Mouse (Mus musculus): ENCODE data around the gene Scimp.
"Not testable (repeated sequence)": the region's sequence is repeated elsewhere in the genome, so short reads cannot be mapped to it uniquely, and the experiment has no call there.

Scimp gene

GRCm38 (mm10) chr11:70770804-70771203, 41.6 kb downstream of the Scimp start:
- no peak for DNase-seq (ENCODE audit: low spot score in 2 of 2)

- DNase-seq (ENCODE audit: low spot score in 2 of 2), result no peak
Observed at GRCm38 (mm10) chr11:70765776-70766445, 46.5 kb downstream of the Scimp start.

DNA sequence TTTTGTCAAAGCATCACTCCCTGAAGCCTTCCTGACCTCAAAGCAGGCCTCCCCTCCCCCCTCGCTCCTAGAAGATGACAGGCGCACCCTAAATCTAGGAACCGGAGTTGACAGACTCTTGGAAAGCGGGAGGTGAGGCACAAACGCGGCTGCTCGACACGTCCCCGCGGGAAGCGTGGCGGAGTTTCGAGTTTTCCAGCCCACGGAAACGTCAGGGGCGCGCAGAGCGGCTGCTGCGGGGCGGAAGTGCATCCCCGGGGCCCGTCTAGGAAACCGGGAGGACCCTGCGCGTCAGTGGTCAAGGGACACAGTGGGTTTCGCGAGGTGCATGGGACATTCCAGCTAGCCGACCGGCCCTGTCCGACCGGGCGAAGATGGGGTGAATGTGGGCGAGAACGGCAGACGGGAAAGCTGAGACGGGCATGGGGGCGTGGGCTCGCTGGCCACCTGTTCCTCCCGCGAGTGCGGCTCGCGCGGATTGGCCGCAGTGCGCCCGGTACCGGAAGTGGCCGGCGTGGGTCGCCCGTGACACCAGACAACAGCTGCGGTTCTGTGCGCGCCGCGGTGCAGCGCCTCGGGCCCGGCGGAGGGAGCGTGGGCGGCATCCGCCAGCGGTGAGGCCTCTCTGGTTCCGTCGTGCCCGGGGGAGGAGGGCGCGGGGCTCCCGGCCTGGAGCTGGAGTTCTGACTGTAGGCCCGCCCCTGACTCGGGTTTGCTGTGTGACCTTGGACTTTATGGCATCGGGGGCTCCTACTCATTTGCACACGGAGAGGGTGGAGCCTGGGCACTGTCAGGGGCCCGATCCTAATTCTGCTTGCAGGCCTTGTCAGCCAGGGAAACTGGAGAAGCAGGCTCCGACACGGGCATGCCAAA, 48.2 kb downstream of the Scimp start, which contains the start of gene Zfp3:
Gene Zfp3 (plus strand): TSS at position 274 of the 873 bp plus-strand sequence.
- DNase-seq (ENCODE audit: low spot score in 2 of 2), result peak; percentile 85 to 86

GRCm38 (mm10) chr11:70763582-70763935, 48.8 kb downstream of the Scimp start:
- no peak for DNase-seq (ENCODE audit: low spot score in 2 of 2)

- no peak for DNase-seq (ENCODE audit: low spot score in 2 of 2)
Observed at GRCm38 (mm10) chr11:70762641-70763040, 49.7 kb downstream of the Scimp start.

DNA sequence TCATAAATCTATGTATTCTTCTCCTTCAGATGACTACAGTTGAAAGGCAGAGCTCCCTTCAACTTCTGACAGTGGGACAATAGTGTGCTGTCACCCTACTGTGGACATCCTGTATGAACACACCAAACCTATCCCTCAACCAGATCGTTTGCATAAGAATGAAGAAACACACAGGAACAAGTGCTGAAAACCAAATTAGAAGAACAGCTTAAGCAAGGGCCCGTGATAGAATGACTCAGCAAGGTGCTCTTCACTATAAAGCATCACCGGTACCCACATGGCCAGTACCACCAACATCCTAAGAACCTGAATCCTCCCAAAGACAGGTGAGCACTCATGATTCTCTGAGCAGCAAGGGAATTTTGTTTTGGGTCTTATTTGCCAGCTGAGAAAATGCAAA, 51.9 kb downstream of the Scimp start:
- not testable (repeated sequence) for DNase-seq (ENCODE audit: low spot score in 2 of 2)

DNA sequence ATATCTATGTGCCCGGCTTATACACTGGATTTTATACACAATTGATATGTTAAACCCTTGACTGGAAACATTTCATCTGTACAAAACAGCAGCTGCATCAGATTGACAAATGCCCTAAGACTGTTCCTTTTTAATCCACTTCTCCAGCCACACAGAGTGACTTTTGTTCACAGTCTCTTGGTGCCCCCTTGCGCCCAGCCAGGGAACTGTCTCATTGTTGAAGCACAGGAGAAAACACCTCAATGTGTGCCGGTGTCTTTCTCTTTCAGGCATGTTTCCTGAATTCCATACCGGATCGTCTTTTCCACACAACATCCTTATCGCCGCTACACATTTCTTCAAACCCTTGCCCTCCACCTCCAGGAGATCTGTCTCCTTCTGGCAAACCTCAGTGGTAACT, 56.7 kb downstream of the Scimp start:
- DNase-seq (ENCODE audit: low spot score in 2 of 2), result peak; percentile 69 to 76

GRCm38 (mm10) chr11:70754958-70755357, 57.4 kb downstream of the Scimp start:
- no peak for DNase-seq (ENCODE audit: low spot score in 2 of 2)

DNA sequence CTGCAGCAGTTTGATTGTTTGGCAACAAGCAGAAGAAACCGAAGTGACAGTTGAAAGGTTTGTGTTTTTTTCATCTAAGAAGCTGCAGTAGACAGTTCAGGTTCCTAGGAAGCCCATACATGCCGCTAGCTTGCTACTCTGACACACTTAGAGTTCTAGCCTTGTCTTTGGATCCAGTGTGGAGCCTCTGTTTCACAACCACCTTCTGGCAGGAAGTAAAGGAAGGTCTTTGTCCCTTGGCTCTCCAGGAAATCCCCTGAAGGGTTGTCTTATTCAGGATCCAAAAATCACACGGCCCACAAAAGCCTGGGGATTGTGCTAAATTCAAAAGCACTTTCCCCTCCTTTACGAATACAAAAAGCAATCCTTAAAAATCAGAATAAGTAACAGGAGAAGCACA, 57.9 kb downstream of the Scimp start:
- DNase-seq (ENCODE audit: low spot score in 2 of 2), result no peak

- no peak for DNase-seq (ENCODE audit: low spot score in 2 of 2)
Observed at GRCm38 (mm10) chr11:70753146-70753545, 59.2 kb downstream of the Scimp start.

DNA sequence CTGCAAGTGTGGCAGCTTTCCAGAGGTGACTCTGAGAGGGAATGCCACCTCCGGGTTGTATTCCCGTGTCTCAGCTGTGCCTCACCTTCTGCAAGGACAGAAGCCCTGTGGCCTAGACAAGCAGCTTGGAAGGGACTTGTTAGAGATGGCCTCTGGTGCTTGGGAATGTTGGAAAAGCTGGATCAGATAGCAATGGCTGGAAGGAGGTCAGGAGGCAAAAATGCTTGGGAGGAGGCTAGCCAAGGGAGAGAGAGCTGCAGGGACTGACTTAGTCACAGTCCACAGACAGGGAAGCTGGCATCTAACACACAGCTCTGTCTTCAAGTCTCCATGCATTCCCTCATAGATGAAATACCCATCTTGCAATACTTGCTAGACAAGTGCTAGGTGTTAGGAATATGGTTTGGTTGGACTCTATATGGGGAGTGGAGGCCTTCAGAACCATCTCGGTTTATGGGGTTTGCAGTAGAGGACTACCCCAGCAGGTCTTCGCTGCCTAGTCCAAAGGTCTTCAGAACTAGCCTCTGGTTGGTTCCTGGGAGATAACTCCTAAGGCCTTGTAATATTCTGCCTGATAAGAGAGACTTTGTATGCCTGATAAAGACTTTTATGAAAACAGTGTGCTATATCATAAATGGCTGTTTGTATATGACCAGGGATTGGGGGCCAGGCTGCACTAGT, 59.9 kb downstream of the Scimp start:
- DNase-seq (ENCODE audit: low spot score in 2 of 2), result no peak

DNA sequence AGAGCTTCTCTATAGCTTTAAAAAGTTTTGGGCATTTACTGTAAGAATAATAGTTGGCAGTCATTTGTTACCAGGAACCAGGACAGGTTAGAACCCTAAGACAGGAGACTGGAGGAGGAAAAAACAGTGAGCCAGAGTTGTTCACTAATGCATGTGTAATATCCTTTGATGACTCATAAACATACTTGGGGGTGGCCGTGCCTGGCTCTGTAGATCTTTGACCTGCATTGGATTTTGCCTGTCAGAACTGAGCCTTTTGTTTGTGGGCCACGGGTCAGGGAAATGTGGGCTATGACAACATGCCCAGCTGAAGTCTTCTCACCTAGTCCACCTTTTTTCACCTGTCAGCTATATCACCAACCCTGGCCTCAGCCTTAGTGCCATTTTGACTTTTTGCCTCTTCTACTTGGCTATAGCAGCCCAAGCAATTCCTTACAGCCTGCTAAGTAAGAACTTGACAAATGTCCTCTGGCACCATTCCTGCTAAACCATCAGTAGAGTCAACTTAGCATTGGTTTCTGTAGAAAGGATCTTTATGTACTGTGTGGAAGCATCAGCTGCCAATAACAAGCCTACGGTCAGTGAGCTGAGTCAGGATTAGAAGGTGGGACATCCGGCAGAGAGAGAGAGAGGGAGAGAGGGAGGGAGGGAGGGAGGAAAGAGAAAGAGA, 64.4 kb downstream of the Scimp start:
- DNase-seq (ENCODE audit: low spot score in 2 of 2), result no peak

DNA sequence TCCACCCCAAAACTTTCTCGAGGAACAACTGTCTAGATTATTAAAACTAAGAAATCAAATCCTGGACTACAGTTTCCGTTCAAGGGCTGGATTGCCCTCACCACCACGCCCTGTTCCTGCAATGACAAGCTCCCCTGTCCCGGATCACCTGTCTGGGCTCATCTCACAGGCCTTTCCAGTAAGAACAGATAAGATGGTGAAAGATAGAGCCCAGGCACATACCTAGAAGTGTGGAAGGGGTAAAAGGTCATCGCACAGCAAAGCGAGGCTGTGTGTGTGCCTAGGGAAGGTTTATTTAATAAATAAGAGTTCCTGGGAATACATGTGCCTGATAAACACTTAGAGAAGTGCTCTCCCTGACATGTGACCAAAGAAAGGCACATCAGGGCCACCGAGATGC, 66.8 kb downstream of the Scimp start:
- no peak for DNase-seq (ENCODE audit: low spot score in 2 of 2)

GRCm38 (mm10) chr11:70742581-70743459, 69.6 kb downstream of the Scimp start:
- no peak for DNase-seq (ENCODE audit: low spot score in 2 of 2)

DNA sequence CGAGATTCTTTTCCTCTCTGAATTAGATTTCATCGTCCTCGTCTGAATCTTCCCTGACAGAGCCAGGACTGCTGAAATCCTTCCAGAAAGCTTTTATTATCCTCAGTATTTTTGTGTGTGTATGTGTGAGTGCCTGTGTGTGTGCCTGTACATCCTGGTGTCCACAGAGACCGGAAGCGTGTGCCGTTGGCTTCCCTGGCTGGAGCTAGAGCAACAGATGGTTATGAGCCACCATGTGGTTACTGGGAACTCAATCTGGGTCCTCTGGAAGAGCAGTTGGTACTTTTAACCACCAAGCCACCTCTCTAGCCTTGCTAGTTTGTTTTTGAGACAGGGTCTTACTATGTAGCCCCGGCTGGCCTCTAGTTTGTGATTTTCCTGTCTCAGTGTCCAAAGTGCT, 70.3 kb downstream of the Scimp start:
- DNase-seq (ENCODE audit: low spot score in 2 of 2), result no peak

GRCm38 (mm10) chr11:70741603-70742002, 70.8 kb downstream of the Scimp start:
- DNase-seq (ENCODE audit: low spot score in 2 of 2), result no peak

Measured in spleen, postnatal 36 days (tissue).